Mouse (Mus musculus) spleen, adult 2 months (tissue): ENCODE results near the gene Kank4.

Experiments
- CTCF ChIP-seq: fragments of 200-500 bp; IDR thresholded peaks from 2 replicates; pipeline ENCODE4 v1.5.1; 2011; ENCODE audit warnings: mild to moderate bottlenecking, inconsistent platforms; ENCODE audit not compliant: insufficient read depth, insufficient read length, insufficient replicate concordance; ENCODE audit errors: extremely low read depth
- POLR2A ChIP-seq: fragments of 200-500 bp; IDR thresholded peaks from 2 replicates; pipeline ENCODE4 v1.6.1; 2011; ENCODE audit warnings: low read depth, low read length, inconsistent platforms

GRCm38 (mm10) chr4:98800824-98801223 is 16.5 kb downstream of the Kank4 start:
- TF ChIP-seq CTCF (no peak), POLR2A (no peak)
